Mouse (Mus musculus) forebrain, embryonic 11.5 days (tissue): ENCODE results near the gene Leap2. TPM values are rescaled to one million over a fixed set of nuclear protein-coding genes. Genes with fewer than 3 reads are reported as not detected.
A peak's percentile ranks its signal among the peaks of the same experiment; 100 is the strongest.
"Not testable (repeated sequence)": the region's sequence is repeated elsewhere in the genome, so short reads cannot be mapped to it uniquely, and the experiment has no call there.

Experiments
- ATAC-seq: fragments of 200-750 bp; cut with Nextera tagmentation; replicated peaks from 2 replicates; pipeline ENCODE4 v1.8.0; 2017; ENCODE audit warnings: moderate TSS enrichment; ENCODE audit not compliant: low FRiP score
- DNase-seq: peaks from one replicate; pipeline ENCODE4 v3.0.0-alpha.2; 2017; ENCODE audit warnings: low spot score
- H3K27ac ChIP-seq: fragments of 300-500 bp; sonication (generic); 2 replicates; pipeline ENCODE4 v1.5.1; 2014; ENCODE audit warnings: low read depth, low read length
- H3K27me3 ChIP-seq: fragments of 300-500 bp; sonication (generic); 2 replicates; pipeline ENCODE4 v1.6.1; 2014; ENCODE audit warnings: mild to moderate bottlenecking, low read length, mixed read lengths; ENCODE audit not compliant: control insufficient read depth, insufficient read depth
- H3K36me3 ChIP-seq: fragments of 300-500 bp; sonication (generic); 2 replicates; pipeline ENCODE4 v1.6.1; 2014; ENCODE audit warnings: mild to moderate bottlenecking, low read length, moderate library complexity, mixed read lengths; ENCODE audit not compliant: control insufficient read depth, insufficient read depth
- H3K4me1 ChIP-seq: fragments of 300-500 bp; sonication (generic); replicated peaks from 2 replicates; pipeline ENCODE4 v1.6.1; 2014; ENCODE audit warnings: low read length, mixed read lengths; ENCODE audit not compliant: control insufficient read depth, insufficient read depth
- H3K4me2 ChIP-seq: fragments of 300-500 bp; sonication (generic); 2 replicates; pipeline ENCODE4 v1.6.1; 2014; ENCODE audit warnings: low read depth, mild to moderate bottlenecking, low read length, moderate library complexity, mixed read lengths; ENCODE audit not compliant: severe bottlenecking
- H3K4me3 ChIP-seq: fragments of 300-500 bp; sonication (generic); 2 replicates; pipeline ENCODE4 v1.5.1; 2014; ENCODE audit warnings: low read depth, low read length
- H3K9ac ChIP-seq: fragments of 300-500 bp; sonication (generic); 2 replicates; pipeline ENCODE4 v1.6.1; 2014; ENCODE audit warnings: low read length
- H3K9me3 ChIP-seq: fragments of 300-500 bp; sonication (generic); 2 replicates; pipeline ENCODE4 v1.6.1; 2016; ENCODE audit warnings: low read length, mixed read lengths; ENCODE audit not compliant: control insufficient read depth
- WGBS: fragments of 180-500 bp; shearing (Covaris S2); extraction: QIAGEN DNeasy Blood & Tissue Kit; methylation state at CpG from one replicate; pipeline ENCODE4 v1.1.7; 2014; 5-methylcytosine and 5-hydroxymethylcytosine counted together
- polyA plus RNA-seq: library from polyadenylated mRNA; unstranded; fragments of >200 nt; fragmentation: Nextera tagmentation; extraction: Ambion mirVana; gene quantifications from 2 replicates; pipeline ENCODE4 v1.2.1, GENCODE M21; 2014

Leap2 gene
- polyA plus RNA-seq, 1 experiment from 2014 or later = not detected

GRCm38 (mm10) chr11:53431347-53432056, 8.5 kb upstream of the Leap2 start:
- ATAC-seq (no peak; the same call in 1 of the 2 replicates), DNase-seq (no peak)
- peaks cover 3% of the 10 kb centered on the region; the same call in 1 of the 2 replicates for H3K4me1 ChIP-seq
- no peaks in the 10 kb centered on the region for H3K27me3 ChIP-seq
- H3K4me3 ChIP-seq = peak overlapping the region; percentile 97
- H3K36me3 ChIP-seq = no peaks in the 10 kb centered on the region; the same call in 1 of the 2 replicates
- peak overlapping the region; percentile 50 for H3K27ac ChIP-seq
- H3K9ac ChIP-seq = peak overlapping the region; percentile 39; the same call in 1 of the 2 replicates
- WGBS = 18% methylated on average over 9 of the region's 9 CpGs
- no peaks in the 10 kb centered on the region for H3K9me3 ChIP-seq
- H3K4me2 ChIP-seq = peak overlapping the region; percentile 60

DNA sequence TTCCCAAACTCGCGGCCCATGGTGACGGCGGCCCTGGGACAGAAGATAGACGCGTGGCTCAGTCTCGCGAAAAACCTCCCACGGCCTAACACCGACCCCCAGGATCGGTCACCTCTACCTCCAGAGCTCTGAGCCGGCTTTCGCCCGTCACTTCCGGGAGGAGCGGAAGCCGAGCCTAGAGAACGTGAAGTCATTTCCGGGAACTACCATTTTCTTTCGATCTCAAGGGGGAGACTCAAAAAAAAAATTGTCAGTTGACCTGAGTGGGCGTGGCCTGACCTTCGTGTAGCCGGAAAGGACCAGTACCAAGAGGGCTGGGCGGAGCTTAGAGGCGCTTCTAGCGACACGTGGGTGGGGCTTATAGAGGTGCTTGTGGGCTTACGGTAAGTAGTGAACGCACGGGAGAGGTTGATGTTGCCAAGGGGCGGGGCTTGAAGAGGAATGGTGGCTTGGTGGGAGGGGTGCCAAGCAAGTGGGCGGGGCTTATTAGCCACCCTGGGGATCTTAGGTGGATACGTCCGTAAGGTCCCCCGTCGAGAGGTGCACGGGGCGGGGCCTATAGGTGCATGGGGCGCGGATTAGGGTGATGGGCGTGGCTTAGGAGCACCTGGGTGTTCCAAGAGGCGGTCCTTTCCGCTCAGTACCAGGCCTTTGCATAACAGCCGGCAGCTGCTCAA, 7.8 kb upstream of the Leap2 start, which contains the start of the genes Uqcrq and Gdf9:
TSS of gene Uqcrq (minus strand) at position 162 of the 677 bp plus-strand sequence.
TSS of gene Gdf9 (plus strand) at position 354 of the 677 bp plus-strand sequence.
- peak; percentile 95 for ATAC-seq
- H3K27ac ChIP-seq = peak within 1 kb of the TSS; percentile 50
- under 1% methylated on average over 44 of the region's 44 CpGs for WGBS
- H3K4me1 ChIP-seq = peaks cover 3% of the 10 kb centered on the region; the same call in 1 of the 2 replicates
- no peaks in the 10 kb centered on the region; the same call in 1 of the 2 replicates for H3K36me3 ChIP-seq
- peak within 1 kb of the TSS; percentile 97 for H3K4me3 ChIP-seq
- no peaks in the 10 kb centered on the region for H3K27me3 ChIP-seq
- peak within 1 kb of the TSS; percentile 85 for H3K4me2 ChIP-seq
- peak within 1 kb of the TSS; percentile 86 for H3K9ac ChIP-seq
- peak; percentile 98 for DNase-seq
- H3K9me3 ChIP-seq = no peaks in the 10 kb centered on the region

DNA sequence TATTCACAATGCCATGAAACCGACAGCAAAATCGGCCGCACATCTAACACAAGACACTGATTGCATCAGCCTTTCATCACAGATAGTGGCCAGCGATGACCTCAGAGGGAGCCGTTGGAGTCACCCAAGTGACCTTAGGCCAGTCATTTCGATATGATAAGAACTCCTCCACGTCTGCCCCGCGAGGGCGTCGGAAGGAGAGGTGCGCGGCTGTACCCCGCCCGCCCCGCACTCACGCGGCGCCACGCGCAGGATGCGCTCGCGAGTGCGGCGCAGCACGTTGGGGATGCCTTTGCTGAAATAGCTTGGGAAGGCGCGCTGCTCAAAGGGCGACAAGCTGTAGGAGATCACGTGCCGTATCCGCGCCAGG, 7.3 kb upstream of the Leap2 start:
- H3K4me3 ChIP-seq = peak overlapping the region; percentile 97
- H3K4me2 ChIP-seq = peak overlapping the region; percentile 85
- H3K36me3 ChIP-seq = no peaks in the 10 kb centered on the region; the same call in 1 of the 2 replicates
- ATAC-seq = no peak
- no peaks in the 10 kb centered on the region for H3K9me3 ChIP-seq
- DNase-seq = no peak
- H3K4me1 ChIP-seq = peaks cover 3% of the 10 kb centered on the region; the same call in 1 of the 2 replicates
- no peak overlapping the region for H3K27ac ChIP-seq
- WGBS = under 1% methylated on average over 34 of the region's 34 CpGs
- peak overlapping the region; percentile 86 for H3K9ac ChIP-seq
- H3K27me3 ChIP-seq = no peaks in the 10 kb centered on the region

GRCm38 (mm10) chr11:53429182-53429581, 6.2 kb upstream of the Leap2 start:
- H3K27ac ChIP-seq = no peak overlapping the region
- H3K4me1 ChIP-seq = peaks cover 3% of the 10 kb centered on the region; the same call in 1 of the 2 replicates
- ATAC-seq = no peak
- H3K9me3 ChIP-seq = no peaks in the 10 kb centered on the region
- no peak overlapping the region for H3K9ac ChIP-seq
- H3K4me2 ChIP-seq = 0 out of 2 replicates have a peak overlapping the region, but pooled peaks have one; percentile 85
- no peak overlapping the region for H3K4me3 ChIP-seq
- no peaks in the 10 kb centered on the region; the same call in 1 of the 2 replicates for H3K36me3 ChIP-seq
- DNase-seq = no peak
- no peaks in the 10 kb centered on the region for H3K27me3 ChIP-seq

DNA sequence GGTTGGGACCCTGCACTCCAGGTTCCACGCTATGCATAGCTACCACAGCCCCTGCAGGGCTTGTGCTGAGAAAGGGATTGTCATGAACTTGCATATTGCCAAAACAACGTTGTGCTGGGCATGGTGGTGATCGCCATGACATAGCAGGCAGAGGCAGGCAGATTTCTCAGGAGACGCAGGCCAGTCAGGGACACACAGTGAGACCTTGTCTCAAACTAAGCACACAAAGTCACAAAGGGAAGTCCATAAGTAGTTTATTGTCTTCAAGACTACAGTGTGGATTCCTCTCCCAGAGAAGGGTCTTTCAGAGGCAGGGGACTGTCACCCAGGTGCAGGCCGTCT, 5.7 kb upstream of the Leap2 start:
- no peak overlapping the region for H3K9ac ChIP-seq
- no peaks in the 10 kb centered on the region for H3K27me3 ChIP-seq
- no peaks in the 10 kb centered on the region for H3K9me3 ChIP-seq
- no peak for DNase-seq
- 96% methylated on average over 5 of the region's 5 CpGs for WGBS
- peaks cover 3% of the 10 kb centered on the region; the same call in 1 of the 2 replicates for H3K4me1 ChIP-seq
- ATAC-seq = no peak
- no peak overlapping the region for H3K4me3 ChIP-seq
- H3K4me2 ChIP-seq = no peak overlapping the region
- H3K27ac ChIP-seq = no peak overlapping the region
- no peaks in the 10 kb centered on the region; the same call in 1 of the 2 replicates for H3K36me3 ChIP-seq

DNA sequence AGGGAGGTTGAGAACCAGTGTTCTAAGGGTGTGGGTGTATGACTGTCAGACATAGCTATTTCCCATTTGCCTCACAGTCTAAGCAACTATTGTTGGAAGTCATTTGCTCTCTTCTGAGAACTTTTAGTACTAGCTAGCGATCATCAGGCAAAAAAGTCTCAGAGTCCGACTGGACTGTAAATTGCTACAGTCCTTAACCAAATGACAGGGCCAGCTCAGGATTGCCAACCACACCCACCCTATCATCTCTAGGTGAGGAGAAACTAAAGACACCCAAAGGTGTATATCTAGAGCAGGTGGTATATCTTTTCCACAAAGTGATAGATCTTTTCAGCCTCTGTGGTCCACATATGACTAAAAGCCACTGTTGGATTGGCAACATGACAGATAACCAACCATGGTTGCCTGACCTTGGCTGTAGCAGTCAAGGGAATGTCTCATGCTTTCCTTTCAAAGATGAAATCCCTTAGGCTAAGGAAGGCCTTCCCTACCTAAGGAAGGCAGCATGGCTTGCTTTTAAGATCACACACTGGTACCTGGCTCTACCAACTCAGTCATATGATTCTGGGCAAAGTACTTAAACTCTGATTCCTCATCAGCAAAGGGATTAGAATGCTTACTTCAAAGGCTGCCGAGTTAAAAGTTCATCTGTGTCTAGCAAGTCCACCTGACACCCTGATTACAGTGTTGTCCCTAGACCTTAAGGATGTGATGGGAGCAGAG, 5.2 kb upstream of the Leap2 start:
- Histone ChIP-seq H3K4me3 (no peak overlapping the region), H3K27me3 (no peaks in the 10 kb centered on the region), H3K36me3 (no peaks in the 10 kb centered on the region; the same call in 1 of the 2 replicates), H3K9ac (no peak overlapping the region), H3K9me3 (no peaks in the 10 kb centered on the region), H3K4me2 (no peak overlapping the region), H3K27ac (no peak overlapping the region), H3K4me1 (peaks cover 3% of the 10 kb centered on the region; the same call in 1 of the 2 replicates)
- WGBS = 92% methylated on average over 3 of the region's 3 CpGs
- no peak for ATAC-seq
- no peak for DNase-seq

DNA sequence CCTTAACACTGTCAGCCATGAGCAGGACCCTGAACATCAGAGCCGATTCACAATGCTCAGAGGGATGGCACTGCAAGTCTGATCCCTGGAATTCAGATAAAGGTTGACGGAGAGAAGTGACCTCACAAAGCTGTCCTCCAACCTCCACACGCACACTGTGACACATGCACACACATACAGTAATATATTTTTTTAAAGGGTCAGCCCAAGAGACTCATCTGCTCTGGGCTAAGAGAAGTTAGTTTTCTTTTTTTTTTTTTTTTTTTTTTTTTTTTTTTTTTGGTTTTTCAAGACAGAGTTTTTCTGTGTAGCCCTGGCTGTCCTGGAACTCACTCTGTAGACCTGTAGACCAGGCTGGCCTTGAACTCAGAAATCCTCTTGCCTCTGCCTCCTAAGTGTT, 3.9 kb upstream of the Leap2 start:
- H3K36me3 ChIP-seq = not testable (repeated sequence)

DNA sequence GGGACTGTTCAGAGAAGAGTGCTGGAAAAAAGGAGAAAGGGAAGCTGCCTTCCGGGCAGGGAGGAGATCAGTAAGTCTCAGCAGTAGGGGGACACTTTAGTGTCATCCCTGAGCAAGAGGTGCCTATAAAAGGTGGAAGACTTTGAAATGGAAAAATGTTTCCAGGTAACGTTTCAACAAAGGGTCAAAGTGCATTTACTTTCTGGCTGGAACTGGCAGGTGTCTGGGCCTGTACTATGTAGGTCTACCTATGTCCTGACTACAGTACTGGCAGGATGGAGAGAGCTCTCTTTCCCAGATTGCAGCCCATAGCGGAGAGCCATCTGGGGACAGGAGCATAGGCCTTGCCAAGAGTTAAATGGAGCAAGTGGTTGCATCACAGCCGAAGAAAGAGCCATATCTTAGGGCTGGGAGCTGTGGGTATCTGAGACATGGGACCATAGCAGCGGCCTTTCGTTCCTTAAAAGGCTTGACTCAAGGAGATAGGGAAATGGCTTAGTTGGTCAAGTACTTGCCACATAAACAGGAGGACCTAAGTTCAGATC, 2.8 kb upstream of the Leap2 start:
- no peaks in the 10 kb centered on the region for H3K27me3 ChIP-seq
- no peak overlapping the region for H3K4me2 ChIP-seq
- WGBS = 86% methylated on average over 6 of the region's 6 CpGs
- no peaks in the 10 kb centered on the region; the same call in 1 of the 2 replicates for H3K4me1 ChIP-seq
- H3K9me3 ChIP-seq = no peaks in the 10 kb centered on the region
- H3K36me3 ChIP-seq = no peaks in the 10 kb centered on the region; the same call in 1 of the 2 replicates
- DNase-seq = no peak
- H3K4me3 ChIP-seq = no peak overlapping the region
- H3K27ac ChIP-seq = no peak overlapping the region
- ATAC-seq = no peak
- no peak overlapping the region for H3K9ac ChIP-seq

More for the DNA sequence above, 3.9 kb upstream of the Leap2 start:
- H3K4me2 ChIP-seq, H3K27me3 ChIP-seq, H3K27ac ChIP-seq, H3K4me1 ChIP-seq, H3K9me3 ChIP-seq, H3K4me3 ChIP-seq, DNase-seq, ATAC-seq, H3K9ac ChIP-seq: not testable (repeated sequence)
- WGBS = 89% methylated on average over 3 of the region's 3 CpGs
